In the genomic region with DNA sequence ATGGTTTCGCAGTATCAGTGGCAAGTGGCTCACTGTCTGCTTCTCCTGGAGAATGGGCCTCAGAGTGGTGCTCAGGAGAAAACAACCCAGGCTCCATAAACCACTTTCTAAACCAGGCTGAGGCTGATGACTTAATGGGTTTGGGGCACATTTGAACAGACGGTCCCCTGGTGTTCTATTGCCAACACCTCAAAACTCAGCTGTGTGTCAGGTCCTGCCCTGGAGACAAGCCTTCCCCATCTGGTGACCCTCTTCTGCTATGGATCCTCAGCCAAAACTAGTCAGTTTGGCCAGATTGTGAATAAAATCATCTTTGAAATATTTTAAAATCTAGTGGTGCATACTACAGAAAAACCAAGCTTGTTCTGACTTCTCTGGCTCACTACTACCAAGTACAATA, we compare ENCODE assay signal across 26 mouse cellular contexts.
"Had no signal": no experiment of that assay in that cellular context is flagged by ENCODE, and none has a peak within 500 bp of the region (broad histone marks: within the 10 kb centered on the region; RNA-seq: fewer than 3 reads in every experiment).

No protein-coding gene starts in this region.

- H3K4me2 ChIP-seq: heart, embryonic 13.5 days; heart, embryonic 15.5 days; hindbrain, embryonic 13.5 days; hindbrain, embryonic 15.5 days; kidney, embryonic 15.5 days; limb, embryonic 13.5 days; limb, embryonic 15.5 days; liver, embryonic 12.5 days had no signal

- H3K9me3 ChIP-seq: heart, embryonic 10.5 days; heart, embryonic 13.5 days; heart, embryonic 15.5 days; hindbrain, embryonic 13.5 days; hindbrain, embryonic 15.5 days; kidney, embryonic 15.5 days; limb, embryonic 13.5 days; limb, embryonic 15.5 days; liver, embryonic 12.5 days had no signal

- ATAC-seq: hindbrain, postnatal 0 days; intestine, embryonic 16.5 days; liver, embryonic 12.5 days had no signal

- H3K9ac ChIP-seq: heart, embryonic 13.5 days; heart, embryonic 15.5 days; hindbrain, embryonic 13.5 days; hindbrain, embryonic 15.5 days; kidney, embryonic 15.5 days; limb, embryonic 13.5 days; limb, embryonic 15.5 days; liver, embryonic 12.5 days; liver, embryonic 14.5 days had no signal

- H3K36me3 ChIP-seq: heart, embryonic 10.5 days; heart, embryonic 13.5 days; heart, embryonic 15.5 days; hindbrain, embryonic 13.5 days; hindbrain, embryonic 15.5 days; kidney, embryonic 15.5 days; limb, embryonic 13.5 days; limb, embryonic 15.5 days; liver, embryonic 12.5 days had no signal

- H3K27ac ChIP-seq: heart, embryonic 10.5 days; heart, embryonic 13.5 days; heart, embryonic 15.5 days; hindbrain, embryonic 13.5 days; hindbrain, embryonic 15.5 days; hindbrain, postnatal 0 days; kidney, embryonic 15.5 days; kidney, postnatal 0 days; limb, embryonic 13.5 days; limb, embryonic 15.5 days; liver, embryonic 12.5 days; liver, embryonic 14.5 days had no signal

- H3K4me1 ChIP-seq: heart, embryonic 13.5 days; heart, embryonic 15.5 days; limb, embryonic 13.5 days; limb, embryonic 15.5 days; liver, embryonic 12.5 days had no signal

- H3K27me3 ChIP-seq: heart, embryonic 13.5 days; heart, embryonic 15.5 days; hindbrain, embryonic 13.5 days; hindbrain, embryonic 15.5 days; kidney, embryonic 15.5 days; limb, embryonic 13.5 days; limb, embryonic 15.5 days; liver, embryonic 12.5 days had no signal

- H3K4me3 ChIP-seq: heart, embryonic 10.5 days; heart, embryonic 13.5 days; heart, embryonic 15.5 days; hindbrain, embryonic 13.5 days; hindbrain, embryonic 15.5 days; kidney, embryonic 15.5 days; limb, embryonic 13.5 days; limb, embryonic 15.5 days; liver, embryonic 12.5 days had no signal

- DNase-seq: gastrocnemius, postnatal 14 days; gastrocnemius, postnatal 36 days; heart, adult 18-20 months; heart, postnatal 14 days; heart, postnatal 36 days; kidney, adult 11 months; kidney, adult 2 months; kidney, adult 9 months; kidney, postnatal 14 days; kidney, postnatal 36 days; layer of hippocampus, adult 9-11 months; layer of hippocampus, postnatal 36 days; left cerebral cortex, postnatal 4 days had no signal
